Mouse (Mus musculus) kidney, adult 2 months (tissue): ENCODE measurements around the gene Rap1gap2.

Experiments used
- CTCF ChIP-seq: fragments of 200-500 bp; conservative IDR thresholded peaks from 2 replicates; pipeline ENCODE4 v1.5.1; 2011; ENCODE audit warnings: low read depth, mild to moderate bottlenecking, control low read depth, low read length, moderate library complexity, mixed read lengths; ENCODE audit not compliant: insufficient read depth, insufficient read length
- POLR2A ChIP-seq: fragments of 200-500 bp; IDR thresholded peaks from one replicate; pipeline ENCODE4 v1.6.1; 2011; ENCODE audit warnings: low read depth, low read length, control low read depth

DNA sequence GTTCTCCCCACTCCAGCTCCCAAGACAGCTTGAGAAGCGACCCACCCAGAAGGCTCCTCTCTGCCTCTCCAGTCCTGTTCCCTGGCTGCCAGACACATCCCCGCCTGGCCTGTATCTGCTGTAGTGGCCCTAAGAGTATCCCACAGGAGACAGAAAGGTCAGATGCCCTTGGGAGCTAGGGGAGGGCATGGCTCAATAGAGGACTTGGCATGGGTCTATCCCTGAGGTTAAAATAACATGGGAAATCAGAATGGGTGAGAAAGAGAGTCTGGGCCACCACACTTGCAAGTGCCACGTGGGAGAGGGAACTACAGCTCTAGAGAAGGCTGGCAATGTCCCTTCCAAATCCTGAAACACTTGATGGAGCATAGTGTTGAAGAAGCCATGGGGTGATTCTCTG lies 152.3 kb downstream of the Rap1gap2 start:
- TF ChIP-seq CTCF (no peak), POLR2A (no peak)
